Mouse (Mus musculus) ES-Bruce4 (cell line): ENCODE measurements around the gene F8. TPM values are rescaled to one million over a fixed set of nuclear protein-coding genes. Genes with fewer than 3 reads are reported as not detected.

ENCODE experiments used
- H3K27ac ChIP-seq: 2 replicates; pipeline ENCODE4 v1.5.1; 2012; ENCODE audit warnings: low read length, inconsistent platforms; ENCODE audit not compliant: insufficient read depth
- H3K27me3 ChIP-seq: 2 replicates; pipeline ENCODE4 v1.6.1; 2012; ENCODE audit warnings: mild to moderate bottlenecking, low read length, inconsistent platforms; ENCODE audit not compliant: control insufficient read depth, poor library complexity, insufficient read depth, severe bottlenecking
- H3K36me3 ChIP-seq: 2 replicates; pipeline ENCODE4 v1.6.1; 2012; ENCODE audit warnings: inconsistent platforms, mild to moderate bottlenecking, low read length, moderate library complexity; ENCODE audit not compliant: control insufficient read depth, poor library complexity, insufficient read depth, severe bottlenecking
- H3K4me1 ChIP-seq: one replicate; pipeline ENCODE4 v1.8.1; 2011; ENCODE audit warnings: low read length; ENCODE audit not compliant: control insufficient read depth, insufficient read depth
- H3K4me3 ChIP-seq: 2 replicates; pipeline ENCODE4 v1.5.1; 2011; ENCODE audit warnings: low read depth, mild to moderate bottlenecking, low read length
- H3K9ac ChIP-seq: 2 replicates; pipeline ENCODE4 v1.6.1; 2012; ENCODE audit warnings: low read depth, mild to moderate bottlenecking, inconsistent platforms; ENCODE audit not compliant: poor library complexity, severe bottlenecking
- H3K9me3 ChIP-seq: replicated peaks from 2 replicates; pipeline ENCODE4 v1.6.1; 2012; ENCODE audit warnings: mild to moderate bottlenecking, low read length, inconsistent platforms; ENCODE audit not compliant: control insufficient read depth, poor library complexity, insufficient read depth, severe bottlenecking
- CTCF ChIP-seq: IDR thresholded peaks from one replicate; pipeline ENCODE4 v1.8.1; 2011; ENCODE audit warnings: low read depth, low read length
- EP300 ChIP-seq: IDR thresholded peaks from 2 replicates; pipeline ENCODE4 v1.6.1; 2011; ENCODE audit warnings: low read depth, low read length; ENCODE audit not compliant: insufficient read depth
- POLR2A ChIP-seq: IDR thresholded peaks from one replicate; pipeline ENCODE4 v1.8.1; 2011; ENCODE audit warnings: low read length; ENCODE audit not compliant: insufficient read depth
- polyA plus RNA-seq: library from polyadenylated mRNA; stranded (reverse); fragments of >200 nt; gene quantifications from 2 replicates; pipeline ENCODE4 v1.2.4, GENCODE M21; 2011; ENCODE audit warnings: low read depth; ENCODE audit not compliant: missing spikeins, insufficient read depth, insufficient read length

The F8 gene
- polyA plus RNA-seq, 1 experiment: 0.40 TPM

GRCm38 (mm10) chrX:75130467-75131160 lies 251.8 kb downstream of the F8 start, which contains the start of gene Mpp1:
Mpp1 (minus strand) TSS chrX:75131016.
- Histone ChIP-seq H3K4me1 (no peaks in the 10 kb centered on the region), H3K9me3 (no peaks in the 10 kb centered on the region), H3K27ac (peak within 1 kb of the TSS; percentile 79), H3K36me3 (no peaks in the 10 kb centered on the region), H3K27me3 (no peaks in the 10 kb centered on the region), H3K4me3 (peak within 1 kb of the TSS; percentile 89), H3K9ac (peak within 1 kb of the TSS; percentile 67)
- TF ChIP-seq POLR2A (peak; percentile 36), EP300 (no peak)

GRCm38 (mm10) chrX:75129474-75129873 lies 252.9 kb downstream of the F8 start:
- H3K36me3 ChIP-seq: peaks cover 2% of the 10 kb centered on the region; the same call in 1 of the 2 replicates
- no peak overlapping the region for H3K9ac ChIP-seq
- H3K4me3 ChIP-seq: no peak overlapping the region
- no peaks in the 10 kb centered on the region for H3K4me1 ChIP-seq
- TF ChIP-seq POLR2A (no peak), CTCF (no peak), EP300 (no peak)
- no peaks in the 10 kb centered on the region for H3K9me3 ChIP-seq
- H3K27ac ChIP-seq: no peak overlapping the region
- no peaks in the 10 kb centered on the region for H3K27me3 ChIP-seq

- H3K9ac ChIP-seq: no peak overlapping the region
- no peaks in the 10 kb centered on the region for H3K9me3 ChIP-seq
- H3K4me3 ChIP-seq: no peak overlapping the region
- no peaks in the 10 kb centered on the region for H3K27me3 ChIP-seq
- H3K4me1 ChIP-seq: no peaks in the 10 kb centered on the region
- no peak overlapping the region for H3K27ac ChIP-seq
- no peak for TF ChIP-seq POLR2A
- TF ChIP-seq CTCF: no peak
- no peak for TF ChIP-seq EP300
- peaks cover 2% of the 10 kb centered on the region; the same call in 1 of the 2 replicates for H3K36me3 ChIP-seq
Measured at GRCm38 (mm10) chrX:75128333-75128980, 254.0 kb downstream of the F8 start.

GRCm38 (mm10) chrX:75126893-75127292 lies 255.5 kb downstream of the F8 start:
- TF ChIP-seq EP300 (no peak), CTCF (no peak), POLR2A (no peak)
- H3K4me3 ChIP-seq: no peak overlapping the region

GRCm38 (mm10) chrX:75125606-75126005 lies 256.8 kb downstream of the F8 start:
- H3K4me3 ChIP-seq: no peak overlapping the region
- peaks cover 2% of the 10 kb centered on the region for H3K36me3 ChIP-seq
- H3K27me3 ChIP-seq: no peaks in the 10 kb centered on the region
- H3K9me3 ChIP-seq: no peaks in the 10 kb centered on the region
- TF ChIP-seq EP300 (no peak), POLR2A (no peak), CTCF (no peak)
- H3K27ac ChIP-seq: no peak overlapping the region
- H3K4me1 ChIP-seq: no peaks in the 10 kb centered on the region
- H3K9ac ChIP-seq: no peak overlapping the region

More at GRCm38 (mm10) chrX:75126893-75127292, 255.5 kb downstream of the F8 start:
- H3K27me3 ChIP-seq: no peaks in the 10 kb centered on the region
- H3K36me3 ChIP-seq: peaks cover 2% of the 10 kb centered on the region
- H3K4me1 ChIP-seq: no peaks in the 10 kb centered on the region
- H3K27ac ChIP-seq: no peak overlapping the region
- no peaks in the 10 kb centered on the region for H3K9me3 ChIP-seq
- no peak overlapping the region for H3K9ac ChIP-seq

Other genes with a start within 250 kb of the F8 start
- gene Smim9, start 218.8 kb downstream of the F8 start, polyA plus RNA-seq: not detected in 2 replicates
- 80.6 and 84.4 TPM in 2 replicates for gene Fundc2, start 216 bp downstream of the F8 start, polyA plus RNA-seq
- 8.4 and 11.8 TPM in 2 replicates for gene Cmc4, start 34.0 kb upstream of the F8 start, polyA plus RNA-seq
- gene Mtcp1, start 34.0 kb upstream of the F8 start, polyA plus RNA-seq: 11.8 and 14.6 TPM in 2 replicates
- gene Brcc3, start 34.0 kb upstream of the F8 start, polyA plus RNA-seq: 39.6 and 42.4 TPM in 2 replicates
- gene Vbp1, start 131.7 kb upstream of the F8 start, polyA plus RNA-seq: 195 and 204 TPM in 2 replicates
- 2.0 and 2.1 TPM in 2 replicates for gene Rab39b, start 195.6 kb upstream of the F8 start, polyA plus RNA-seq